Mouse (Mus musculus) spleen, adult 2 months (tissue): ENCODE results near the gene Syde2.

ENCODE experiments used
- CTCF ChIP-seq: fragments of 200-500 bp; IDR thresholded peaks from 2 replicates; pipeline ENCODE4 v1.5.1; 2011; ENCODE audit warnings: mild to moderate bottlenecking, inconsistent platforms; ENCODE audit not compliant: insufficient read depth, insufficient read length, insufficient replicate concordance; ENCODE audit errors: extremely low read depth
- POLR2A ChIP-seq: fragments of 200-500 bp; IDR thresholded peaks from 2 replicates; pipeline ENCODE4 v1.6.1; 2011; ENCODE audit warnings: low read depth, low read length, inconsistent platforms

DNA sequence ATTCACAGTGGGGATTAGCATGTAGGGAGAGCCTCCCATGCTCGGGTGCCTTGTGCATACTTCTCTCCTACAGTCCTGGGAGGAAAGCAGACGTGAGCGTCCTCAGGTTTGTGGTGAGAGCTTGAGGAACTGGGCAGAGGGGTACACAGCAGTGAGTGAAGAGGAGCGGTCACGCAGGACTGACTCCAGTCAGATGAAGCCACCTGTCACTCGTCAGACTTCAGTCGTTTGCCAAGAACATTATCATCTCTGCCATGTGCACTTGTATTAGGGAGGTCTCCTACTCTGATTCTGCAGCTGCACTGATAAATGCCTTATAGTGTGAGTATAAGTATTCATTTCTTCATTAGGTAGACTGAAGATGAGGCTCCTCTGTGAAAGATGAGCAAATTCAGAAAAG, 43.3 kb upstream of the Syde2 start:
- no peak for TF ChIP-seq CTCF
- TF ChIP-seq POLR2A = no peak
